Mouse (Mus musculus) forebrain, embryonic 12.5 days (tissue): ENCODE results near the gene Gpbp1l1. TPM values are rescaled to one million over a fixed set of nuclear protein-coding genes. Genes with fewer than 3 reads are reported as not detected.

Experiments used
- polyA plus RNA-seq: library from polyadenylated mRNA; unstranded; fragments of >200 nt; fragmentation: Nextera tagmentation; extraction: Ambion mirVana; gene quantifications from 2 replicates; pipeline ENCODE4 v1.2.1, GENCODE M21; 2016

Gene Gpbp1l1
- polyA plus RNA-seq, 1 experiment from 2014 or later = 23.4 TPM

Other genes starting within 250 kb of the Gpbp1l1 start
- gene Mast2, start 93.5 kb upstream of the Gpbp1l1 start, polyA plus RNA-seq = 33.6 and 33.8 TPM in 2 replicates
- gene Ipp, start 50.1 kb upstream of the Gpbp1l1 start, polyA plus RNA-seq = 21.5 and 22.2 TPM in 2 replicates
- gene Tmem69, start 1.7 kb upstream of the Gpbp1l1 start, polyA plus RNA-seq = 26.9 and 29.9 TPM in 2 replicates
- gene Ccdc17, start 39.0 kb downstream of the Gpbp1l1 start, polyA plus RNA-seq = 2.5 and 4.6 TPM in 2 replicates
- gene Nasp, start 70.3 kb downstream of the Gpbp1l1 start, polyA plus RNA-seq = 296 TPM in 2 replicates
- 513 and 521 TPM in 2 replicates for gene Akr1a1, start 94.0 kb downstream of the Gpbp1l1 start, polyA plus RNA-seq
- 914 and 930 TPM in 2 replicates for gene Prdx1, start 127.9 kb downstream of the Gpbp1l1 start, polyA plus RNA-seq
- 36.0 and 37.3 TPM in 2 replicates for gene Mmachc, start 150.7 kb downstream of the Gpbp1l1 start, polyA plus RNA-seq
- gene Ccdc163, start 150.9 kb downstream of the Gpbp1l1 start, polyA plus RNA-seq = 26.6 and 28.5 TPM in 2 replicates
- 6.5 and 6.7 TPM in 2 replicates for gene Tesk2, start 163.3 kb downstream of the Gpbp1l1 start, polyA plus RNA-seq
- gene Toe1, start 250.0 kb downstream of the Gpbp1l1 start, polyA plus RNA-seq = 32.0 and 34.1 TPM in 2 replicates